Mouse (Mus musculus) T-helper 1 cell (primary cell): ENCODE results near the gene Psmd11.
"Not testable (repeated sequence)": the region's sequence is repeated elsewhere in the genome, so short reads cannot be mapped to it uniquely, and the experiment has no call there.

Source experiments
- in situ Hi-C: fragments of 300-600 bp; cut with MboI, MseI; formaldehyde crosslinking; loops from one replicate; pipeline ENCODE4 v1.15.1; 2025; ENCODE audit warnings: high pct_unique_total_duplicates

The Psmd11 gene

DNA sequence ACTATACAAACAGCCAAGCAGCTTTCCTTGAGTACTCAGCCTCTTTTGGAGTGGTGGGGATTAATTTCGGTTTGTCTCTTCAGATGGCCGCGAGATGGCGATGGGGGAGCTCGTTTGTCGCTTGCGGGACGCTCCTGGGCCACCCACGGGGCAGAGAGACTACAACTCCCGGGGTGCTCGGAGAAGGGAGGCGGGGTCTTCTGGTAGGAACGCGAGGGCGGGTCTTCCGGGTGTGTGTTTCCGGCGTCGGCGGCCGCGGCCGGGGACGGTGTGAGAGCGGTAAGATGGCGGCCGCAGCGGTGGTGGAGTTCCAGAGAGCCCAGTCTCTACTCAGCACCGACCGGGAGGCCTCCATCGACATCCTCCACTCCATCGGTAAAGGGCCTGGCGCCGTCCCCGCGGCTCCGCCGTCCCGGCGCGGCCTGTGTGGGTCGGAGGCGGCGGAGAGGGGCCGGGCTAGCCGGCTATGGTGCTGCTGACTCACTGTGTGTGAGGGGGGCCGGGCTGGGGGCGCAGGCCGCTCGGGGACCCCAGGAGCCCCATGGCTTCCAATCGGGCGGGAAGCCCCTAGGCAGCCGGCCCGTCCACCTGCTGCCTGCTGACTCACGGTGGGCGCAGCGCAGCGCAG lies at the start of gene Psmd11:
Psmd11 (plus strand) TSS at position 235 of the 628 bp plus-strand sequence.
- in situ Hi-C loops = no loop called here

DNA sequence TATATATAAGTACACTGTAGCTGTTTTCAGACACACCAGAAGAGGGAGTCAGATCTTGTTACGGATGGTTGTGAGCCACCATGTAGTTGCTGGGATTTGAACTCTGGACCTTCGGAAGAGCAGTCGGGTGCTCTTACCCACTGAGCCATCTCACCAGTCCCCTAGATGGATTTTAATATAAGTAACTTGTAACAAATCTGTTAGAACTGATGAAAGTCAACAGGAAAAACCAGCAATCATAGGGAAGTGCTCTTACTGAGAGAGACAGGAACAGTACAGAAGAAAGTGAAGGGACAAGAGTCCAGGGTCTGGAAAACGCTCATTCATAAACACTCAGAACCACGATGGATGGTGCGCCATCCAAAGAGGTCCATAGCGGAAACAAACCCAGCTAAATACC lies 49.2 kb upstream of the Psmd11 start:
- in situ Hi-C loops = not testable (repeated sequence)

DNA sequence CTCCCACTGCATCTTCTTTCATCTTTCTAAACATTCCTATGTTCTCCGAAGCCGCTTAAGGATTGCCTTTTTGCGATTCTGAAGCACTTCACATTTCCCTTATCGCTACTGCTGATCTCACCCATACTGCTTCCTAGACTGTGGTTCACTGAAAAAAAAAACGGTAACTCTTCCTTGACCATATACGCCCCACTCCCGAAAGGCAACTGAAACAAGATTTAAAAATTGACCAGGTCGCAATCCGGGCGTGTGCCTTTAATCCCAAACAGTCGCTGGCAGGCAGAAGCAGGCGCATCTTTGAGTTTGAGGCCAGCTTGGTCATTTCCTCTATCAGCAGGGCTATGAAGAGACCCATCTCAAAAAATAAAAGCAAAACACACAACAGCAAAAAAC lies 45.8 kb upstream of the Psmd11 start:
- in situ Hi-C loops = no loop called here

DNA sequence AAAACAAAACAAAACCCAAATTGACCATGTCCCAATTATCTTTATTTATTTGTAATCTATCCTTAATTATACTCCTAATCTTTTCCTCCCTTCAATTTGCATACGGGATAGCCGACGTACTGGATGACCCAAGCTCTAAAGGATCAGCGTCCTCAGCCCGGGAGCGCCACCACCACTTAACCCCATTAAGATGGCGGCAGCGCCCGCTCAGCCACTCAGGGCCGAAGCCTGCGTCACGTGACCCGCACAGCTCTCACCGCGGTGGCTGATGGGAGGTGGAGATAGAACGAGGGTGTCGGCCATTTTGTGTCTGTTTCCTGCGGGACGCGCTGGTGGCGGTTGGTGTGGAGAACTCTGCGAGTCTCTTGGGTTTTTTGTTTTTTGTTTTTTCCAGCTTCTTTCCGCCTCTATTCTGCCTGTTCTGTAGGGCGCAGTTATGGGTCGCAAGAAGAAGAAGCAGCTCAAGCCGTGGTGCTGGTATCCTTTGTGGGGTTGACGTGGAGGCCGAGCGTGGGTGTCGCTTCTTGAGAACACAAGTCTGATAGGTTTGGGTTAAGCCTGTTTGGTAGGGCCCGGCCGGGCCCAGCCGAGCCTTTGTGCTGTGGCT lies 45.3 kb upstream of the Psmd11 start, which contains the start of gene Zfp207:
Zfp207 (plus strand) TSS at position 261 of the 607 bp plus-strand sequence.
- in situ Hi-C loops = no loop called here

DNA sequence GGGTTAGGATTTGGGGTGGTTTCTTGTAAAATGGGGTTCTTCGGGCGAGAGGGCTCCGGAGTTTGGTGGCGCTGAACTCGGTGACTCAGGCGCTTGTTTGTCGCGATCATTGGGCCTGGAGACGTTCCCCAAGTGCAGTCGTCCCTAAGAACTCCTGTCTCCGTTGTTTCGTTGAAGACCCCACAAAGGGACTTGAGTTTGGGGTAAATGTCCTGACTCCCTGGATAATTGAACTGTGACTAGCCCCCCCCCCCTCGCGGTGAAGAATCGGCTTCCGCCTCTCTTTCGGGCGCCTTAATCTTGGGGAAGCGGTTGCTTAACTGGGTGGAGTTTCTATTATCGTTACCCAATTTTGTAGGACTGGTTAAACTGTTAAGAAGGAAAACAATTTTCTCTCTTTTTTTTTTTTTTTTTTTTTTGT lies 44.8 kb upstream of the Psmd11 start:
- in situ Hi-C loops = no loop called here

DNA sequence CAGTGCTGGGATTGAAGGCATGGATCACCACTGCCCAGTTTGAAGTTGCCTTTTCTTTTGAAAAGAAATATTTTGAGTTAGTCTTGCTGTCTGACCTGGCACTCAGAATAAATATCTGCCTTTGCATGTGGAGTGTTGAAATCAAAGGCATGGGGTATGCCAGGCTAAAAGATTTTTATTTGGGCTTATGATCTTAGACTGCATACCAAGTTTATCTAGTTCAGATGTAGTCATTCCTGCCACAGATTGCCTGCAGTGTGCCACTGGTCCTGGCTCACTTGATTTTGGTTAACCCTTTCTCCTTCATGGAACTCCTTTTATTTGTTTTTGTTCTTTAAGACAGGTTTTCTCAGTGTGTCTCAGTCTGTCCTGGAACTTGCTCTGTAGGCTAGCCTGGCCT lies 44.0 kb upstream of the Psmd11 start:
- in situ Hi-C loops = no loop called here

DNA sequence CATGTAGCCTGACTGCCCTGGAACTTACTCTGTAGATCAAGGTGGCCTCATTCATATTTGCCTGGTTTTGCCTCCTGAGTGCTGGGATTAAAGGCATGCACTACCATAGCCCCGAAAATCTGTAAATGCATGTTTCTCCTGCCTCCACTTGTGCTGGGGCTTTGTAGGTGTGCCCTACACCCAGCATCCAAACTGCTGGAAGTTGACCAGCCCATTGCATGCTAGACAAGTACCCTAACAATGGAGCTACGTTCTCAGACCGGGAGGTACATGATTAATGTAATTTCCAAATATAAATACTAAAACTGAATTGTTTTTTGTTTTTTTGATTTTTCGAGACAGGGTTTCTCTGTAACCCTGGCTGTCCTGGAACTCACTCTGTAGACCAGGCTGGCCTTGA lies 43.4 kb upstream of the Psmd11 start:
- in situ Hi-C loops = loop anchor here (5.0 kb wide), 1 partner anchor 47 kb away; no protein-coding TSS in a partner anchor

DNA sequence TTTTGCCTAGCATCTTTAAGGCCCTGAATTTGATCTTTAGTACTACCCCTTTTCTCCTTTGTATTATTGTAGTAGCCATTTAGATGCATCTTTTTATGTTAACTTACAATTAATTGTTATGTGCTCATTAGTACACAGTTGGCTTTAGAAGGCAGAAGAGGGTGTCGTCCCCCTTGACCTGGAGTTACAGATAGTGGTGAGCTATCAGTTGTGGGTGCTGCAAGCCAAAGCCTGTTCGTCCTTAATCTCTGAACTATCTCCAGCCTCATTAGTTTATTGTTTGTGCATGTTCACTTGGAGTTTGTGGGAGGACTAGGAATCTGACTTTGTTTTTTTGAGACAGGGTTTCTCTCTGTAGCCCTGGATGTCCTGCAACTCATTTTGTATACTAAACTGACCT lies 41.6 kb upstream of the Psmd11 start:
- in situ Hi-C loops = loop anchor here (5.0 kb wide), 1 partner anchor 46 kb away; no protein-coding TSS in a partner anchor

DNA sequence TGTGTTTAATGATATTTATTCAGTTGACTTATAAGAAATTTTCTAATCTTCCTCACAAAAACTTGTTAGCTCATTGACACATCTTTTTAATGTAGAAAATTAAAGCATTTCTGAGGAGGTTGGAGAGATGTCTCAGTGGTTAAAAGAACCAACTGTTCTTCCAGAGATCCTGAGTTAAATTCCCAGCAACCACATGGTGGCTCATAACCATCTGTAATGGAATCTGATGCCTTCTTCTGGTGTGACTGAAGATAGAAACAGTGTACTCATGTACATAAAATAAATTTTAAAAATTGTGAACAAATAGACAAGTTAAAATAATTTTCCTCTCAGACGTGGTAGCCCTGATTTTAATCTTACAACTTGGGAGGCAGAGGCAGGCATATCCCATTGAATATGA lies 38.5 kb upstream of the Psmd11 start:
- in situ Hi-C loops = loop anchor here (5.0 kb wide), 1 partner anchor 42 kb away; no protein-coding TSS in a partner anchor

DNA sequence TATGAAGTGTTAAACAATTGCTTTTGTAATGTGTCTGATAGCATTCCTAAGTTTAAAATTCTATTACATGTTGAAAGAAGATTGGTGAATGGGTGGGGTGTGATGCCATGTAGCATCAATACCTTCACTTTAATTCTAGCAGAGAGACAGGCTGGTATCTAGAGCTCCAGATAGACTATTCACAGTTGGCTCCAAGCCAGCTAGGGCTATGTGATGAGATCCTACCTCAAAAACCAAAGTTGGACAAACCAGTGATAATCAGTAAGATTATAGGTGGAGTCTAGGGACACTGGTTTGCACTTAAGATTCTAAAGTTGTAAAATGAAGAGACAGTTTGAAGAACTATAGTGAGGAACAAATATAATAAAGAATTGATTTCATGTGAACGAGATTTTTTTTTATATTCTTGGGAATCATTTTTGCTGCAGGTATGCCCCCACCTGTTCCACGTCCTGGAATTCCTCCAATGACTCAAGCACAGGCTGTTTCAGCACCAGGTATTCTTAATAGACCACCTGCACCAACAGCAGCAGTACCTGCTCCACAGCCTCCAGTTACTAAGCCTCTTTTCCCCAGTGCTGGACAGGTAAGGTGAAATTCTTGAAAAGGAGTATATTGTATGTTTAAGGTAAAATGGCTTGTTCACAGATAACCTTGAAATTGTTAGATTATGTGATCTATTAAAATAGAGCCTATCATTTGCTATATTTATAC lies 36.9 kb upstream of the Psmd11 start:
- in situ Hi-C loops = no loop called here

DNA sequence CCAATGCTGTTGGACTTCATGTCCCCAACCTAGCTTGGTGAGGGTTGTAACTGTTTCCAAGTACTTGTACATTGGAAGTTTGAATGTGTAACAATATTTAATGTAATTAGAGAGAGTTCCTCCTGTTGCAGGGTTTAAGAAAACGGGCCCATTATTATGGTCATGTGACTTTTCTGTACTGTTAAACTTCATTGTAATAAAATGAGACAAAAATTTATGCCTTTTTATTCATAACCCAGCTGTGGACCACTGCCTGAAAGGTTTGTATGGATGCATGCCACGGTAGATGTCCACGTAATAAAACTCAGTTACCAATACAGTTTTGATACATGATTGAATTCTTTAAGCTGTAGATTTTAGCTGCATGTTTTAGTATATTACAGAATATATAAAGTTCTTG lies 32.5 kb upstream of the Psmd11 start:
- in situ Hi-C loops = loop anchor here (5.0 kb wide), 1 partner anchor 369 kb away; no protein-coding TSS in a partner anchor

DNA sequence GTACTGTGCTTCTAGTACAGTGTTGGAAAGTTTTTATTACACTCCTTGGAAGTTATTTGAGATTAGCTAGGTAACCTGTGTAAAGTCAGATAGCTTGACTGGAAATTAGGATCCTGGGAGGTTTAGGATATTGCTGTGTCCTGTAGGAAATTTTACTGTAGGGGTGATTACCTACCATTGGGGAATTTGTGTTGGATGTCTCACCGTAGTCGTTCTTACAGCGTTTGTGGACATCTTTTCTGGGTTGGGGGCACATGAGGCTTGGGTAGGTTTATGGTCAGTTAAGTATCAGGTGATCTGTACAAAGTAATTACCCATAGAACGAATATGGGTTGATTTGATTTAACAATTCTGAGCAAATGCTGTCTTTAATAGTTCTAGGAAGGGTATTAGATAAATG lies 31.8 kb upstream of the Psmd11 start:
- in situ Hi-C loops = loop anchor here (5.0 kb wide), 1 partner anchor 369 kb away; no protein-coding TSS in a partner anchor

DNA sequence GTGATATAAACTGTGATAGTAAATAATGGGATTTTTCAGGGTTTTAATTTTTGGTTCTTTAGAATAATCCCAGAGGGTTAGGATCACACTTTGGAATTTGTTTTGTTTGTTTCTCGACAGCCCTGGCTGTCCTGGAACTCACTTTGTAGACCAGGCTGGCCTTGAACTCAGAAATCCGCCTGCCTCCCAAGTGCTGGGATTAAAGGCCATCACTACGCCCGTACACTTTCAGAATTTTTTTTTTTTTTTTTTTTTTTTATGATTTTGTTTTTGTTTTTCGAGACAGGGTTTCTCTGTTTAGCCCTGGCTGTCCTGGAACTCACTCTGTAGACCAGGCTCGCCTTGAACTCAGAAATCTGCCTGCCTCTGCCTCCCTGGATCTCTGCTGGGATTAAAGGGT lies 20.5 kb upstream of the Psmd11 start:
- in situ Hi-C loops = not testable (repeated sequence)

DNA sequence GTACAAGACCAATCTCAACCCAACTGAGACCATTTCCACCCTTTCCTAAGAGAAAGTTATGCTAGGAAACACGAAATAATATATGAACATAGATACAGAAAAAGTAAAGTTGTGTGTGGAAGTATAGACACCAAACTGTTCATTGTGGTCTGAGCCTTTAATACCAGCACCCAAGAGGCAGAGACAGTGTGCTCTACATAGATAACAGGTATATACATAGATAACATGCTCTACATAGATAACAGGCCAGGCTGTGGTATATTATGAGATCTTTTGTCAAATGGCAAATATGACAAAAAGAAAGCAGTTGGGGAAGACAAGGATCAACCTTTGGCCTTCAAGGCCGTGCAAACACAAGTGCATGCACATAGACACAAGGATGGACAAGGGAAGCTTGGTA lies 18.0 kb upstream of the Psmd11 start:
- in situ Hi-C loops = loop anchor here (10.0 kb wide), 1 partner anchor 374 kb away; the partner anchor contains the start of gene Myo1d

DNA sequence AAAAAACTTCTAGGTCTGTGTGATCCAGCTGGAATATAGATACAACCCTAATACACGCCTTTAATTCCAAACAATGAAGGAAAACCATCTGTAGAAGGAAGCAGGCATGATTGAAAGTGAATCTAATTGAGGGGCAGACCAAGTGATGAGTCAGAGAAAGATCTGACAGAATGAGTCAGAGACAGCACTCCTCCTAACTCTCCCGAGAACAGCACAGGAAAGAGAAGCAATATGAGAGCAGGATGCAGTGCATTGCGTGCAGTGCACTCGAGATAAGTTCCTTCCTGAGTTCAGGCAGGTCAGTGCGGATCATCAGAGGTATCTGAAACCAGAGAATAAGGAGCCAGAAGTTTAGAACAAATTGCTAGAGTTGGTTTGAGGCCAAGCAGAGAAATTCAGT lies 11.3 kb upstream of the Psmd11 start:
- in situ Hi-C loops = loop anchor here (10.0 kb wide), 1 partner anchor 368 kb away; the partner anchor contains the start of gene Myo1d

DNA sequence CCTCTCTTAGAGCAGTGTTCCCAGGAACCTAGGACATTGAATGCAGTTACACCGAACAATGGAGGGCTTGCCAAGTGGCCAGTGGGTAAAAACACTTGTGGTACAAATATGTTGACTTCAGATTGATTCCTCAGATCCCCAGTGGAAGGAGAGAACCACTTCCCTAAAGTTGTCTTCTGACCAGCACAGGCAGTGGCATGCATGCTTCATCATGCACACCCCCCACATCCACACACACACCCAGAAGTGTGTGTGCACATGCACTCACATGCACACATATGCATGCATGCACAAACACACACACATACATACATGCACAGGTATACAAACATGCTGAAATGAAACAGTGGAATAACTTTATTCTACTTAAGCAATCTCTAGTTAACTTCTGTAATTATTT lies 8.7 kb upstream of the Psmd11 start:
- in situ Hi-C loops = loop anchor here (10.0 kb wide), 1 partner anchor 365 kb away; the partner anchor contains the start of gene Myo1d

DNA sequence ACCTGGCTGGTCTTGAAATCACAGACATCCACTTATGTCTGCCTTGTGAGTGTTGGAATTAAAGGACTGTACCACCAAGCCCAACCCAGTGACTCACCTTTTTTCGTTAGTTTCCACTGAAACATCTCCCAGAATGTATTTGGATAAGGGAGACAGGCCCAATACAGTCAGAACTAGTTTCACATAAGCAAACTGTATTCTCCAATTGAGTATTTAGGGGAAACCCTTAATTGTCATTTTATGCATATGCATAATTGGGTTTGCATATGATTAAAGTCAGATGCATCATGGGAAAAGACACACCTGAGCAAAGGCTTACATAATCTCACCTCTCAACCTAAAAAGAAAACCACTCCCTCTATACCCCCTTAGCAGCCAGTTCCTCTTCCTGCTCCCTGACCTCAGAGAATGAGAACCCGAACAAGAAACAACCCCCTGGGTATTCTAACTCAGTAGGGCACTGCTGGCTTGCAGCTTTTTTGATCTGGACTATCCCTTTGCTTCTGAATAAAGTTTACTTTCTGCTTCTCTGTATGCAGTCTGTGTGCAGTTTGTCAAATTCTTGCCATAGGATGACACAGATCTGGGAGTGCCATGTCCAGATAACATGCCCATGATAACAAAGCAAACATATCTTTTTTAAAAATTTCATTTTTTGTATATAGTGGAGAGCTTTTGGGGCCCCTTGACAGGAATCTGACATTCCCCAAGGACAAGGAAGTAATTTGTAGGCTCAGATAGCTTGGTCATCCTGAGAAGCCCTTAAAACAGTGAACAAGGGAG lies 8.0 kb upstream of the Psmd11 start:
- in situ Hi-C loops = no loop called here

DNA sequence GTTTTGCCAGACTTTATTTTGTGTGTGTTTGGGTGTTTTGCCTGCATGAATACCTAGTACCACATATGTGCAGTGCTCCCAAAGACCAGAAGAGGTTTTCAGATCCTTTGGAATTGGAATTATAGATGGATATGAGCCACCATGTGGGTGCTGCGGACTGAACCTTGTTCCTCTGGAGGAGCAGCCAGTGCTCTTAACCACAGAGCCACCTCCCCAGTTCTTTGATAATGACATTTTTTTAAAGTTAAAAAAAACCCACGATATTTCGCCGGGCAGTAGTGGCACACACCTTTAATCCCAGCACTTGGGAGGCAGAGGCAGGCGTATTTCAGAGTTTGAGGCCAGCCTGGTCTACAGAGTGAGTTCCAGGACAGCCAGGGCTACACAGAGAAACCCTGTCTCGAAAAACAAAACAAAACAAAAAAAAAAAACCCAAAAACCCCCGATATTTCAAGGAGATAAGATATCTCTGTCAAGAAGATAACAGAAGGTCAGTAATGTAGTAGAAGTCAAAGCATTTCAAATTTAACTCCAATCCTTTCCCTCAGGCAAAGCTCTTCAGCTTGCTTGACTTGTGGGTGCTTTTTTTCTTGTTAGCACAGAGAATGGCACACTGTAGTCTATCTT lies 6.9 kb upstream of the Psmd11 start:
- in situ Hi-C loops = no loop called here

DNA sequence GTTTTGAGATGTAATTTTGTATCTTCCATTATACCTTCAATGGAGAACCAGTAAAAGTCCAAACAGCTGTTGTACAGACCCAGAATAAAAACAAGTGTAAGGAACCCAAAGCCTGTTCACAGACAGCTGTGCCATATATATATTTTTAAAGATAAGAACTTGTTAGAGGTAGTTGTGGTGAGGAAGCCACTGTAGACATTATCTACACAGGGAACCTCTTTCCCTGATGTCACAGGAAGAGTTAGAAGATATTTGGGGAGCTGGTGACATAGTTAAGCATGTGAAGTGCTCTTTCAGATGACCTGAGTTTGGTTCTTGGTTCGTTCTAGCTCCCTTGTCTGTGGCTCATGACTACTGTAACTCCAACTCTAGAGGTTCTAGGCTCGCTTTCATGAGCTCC lies 3.7 kb upstream of the Psmd11 start:
- in situ Hi-C loops = no loop called here

DNA sequence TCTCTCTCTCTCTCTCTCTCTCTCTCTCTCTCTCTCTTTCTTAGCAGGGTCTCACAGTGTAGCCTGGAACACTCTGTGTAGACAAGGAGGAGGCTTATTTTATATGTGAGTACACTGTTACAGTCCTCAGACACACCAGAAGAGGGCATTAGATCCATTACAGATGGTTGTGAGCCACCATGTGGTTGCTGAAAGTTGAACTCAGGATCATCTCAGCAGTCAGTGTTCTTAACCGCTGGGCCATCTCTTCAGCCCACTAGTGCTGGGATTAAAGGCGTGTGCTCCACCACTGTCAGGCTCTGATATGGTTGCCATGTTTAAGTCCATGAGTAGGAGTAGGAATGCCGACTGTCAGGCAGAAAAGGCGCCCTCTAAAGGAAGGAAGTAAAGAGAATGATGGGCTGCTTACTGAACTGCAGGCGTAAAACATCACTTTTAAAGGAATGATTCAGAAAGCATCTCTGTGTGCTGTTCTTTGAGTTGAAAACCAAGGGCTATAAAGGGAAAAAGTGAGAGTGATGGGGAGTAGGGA lies 3.1 kb upstream of the Psmd11 start:
- in situ Hi-C loops = no loop called here
